Mouse (Mus musculus) heart, embryonic 16.5 days (tissue): Measurements from ENCODE around the gene Col6a4. TPM values are rescaled to one million over a fixed set of nuclear protein-coding genes. Genes with fewer than 3 reads are reported as not detected.

Experiments
- ATAC-seq: fragments of 200-750 bp; cut with Nextera tagmentation; replicated peaks from 2 replicates; pipeline ENCODE4 v1.8.0; 2017; ENCODE audit warnings: moderate number of reproducible peaks; ENCODE audit not compliant: insufficient read depth, low FRiP score; ENCODE audit errors: extremely low read depth
- H3K27ac ChIP-seq: fragments of 300-500 bp; sonication (generic); 2 replicates; pipeline ENCODE4 v1.5.1; 2014; ENCODE audit warnings: mild to moderate bottlenecking, low read length, control low read depth, moderate library complexity
- H3K27me3 ChIP-seq: fragments of 300-500 bp; sonication (generic); 2 replicates; pipeline ENCODE4 v1.6.1; 2014; ENCODE audit warnings: low read length, mixed read lengths; ENCODE audit not compliant: control insufficient read depth, insufficient read depth
- H3K36me3 ChIP-seq: fragments of 300-500 bp; sonication (generic); 2 replicates; pipeline ENCODE4 v1.6.1; 2014; ENCODE audit not compliant: control insufficient read depth, insufficient read depth
- H3K4me1 ChIP-seq: fragments of 300-500 bp; sonication (generic); 2 replicates; pipeline ENCODE4 v1.6.1; 2014; ENCODE audit warnings: low read length, mixed read lengths; ENCODE audit not compliant: control insufficient read depth, insufficient read depth
- H3K4me2 ChIP-seq: fragments of 300-500 bp; sonication (generic); 2 replicates; pipeline ENCODE4 v1.6.1; 2014; ENCODE audit warnings: low read depth, mild to moderate bottlenecking, control low read depth, low read length
- H3K4me3 ChIP-seq: fragments of 300-500 bp; sonication (generic); 2 replicates; pipeline ENCODE4 v1.5.1; 2014; ENCODE audit warnings: mild to moderate bottlenecking, control low read depth, low read length
- H3K9ac ChIP-seq: fragments of 300-500 bp; sonication (generic); 2 replicates; pipeline ENCODE4 v1.6.1; 2014; ENCODE audit warnings: low read length, control low read depth
- H3K9me3 ChIP-seq: fragments of 300-500 bp; sonication (generic); replicated peaks from 2 replicates; pipeline ENCODE4 v1.6.1; 2016; ENCODE audit warnings: low read length; ENCODE audit not compliant: control insufficient read depth
- WGBS: fragments of 180-500 bp; shearing (Covaris S2); extraction: QIAGEN DNeasy Blood & Tissue Kit; methylation state at CpG from one replicate; pipeline ENCODE4 v1.1.7; 2014; 5-methylcytosine and 5-hydroxymethylcytosine counted together
- polyA plus RNA-seq: library from polyadenylated mRNA; unstranded; fragments of >200 nt; fragmentation: Nextera tagmentation; extraction: Ambion mirVana; gene quantifications from 2 replicates; pipeline ENCODE4 v1.2.1, GENCODE M21; 2015

Col6a4 gene
- polyA plus RNA-seq, 1 experiment from 2014 or later, result 0.32 TPM

DNA sequence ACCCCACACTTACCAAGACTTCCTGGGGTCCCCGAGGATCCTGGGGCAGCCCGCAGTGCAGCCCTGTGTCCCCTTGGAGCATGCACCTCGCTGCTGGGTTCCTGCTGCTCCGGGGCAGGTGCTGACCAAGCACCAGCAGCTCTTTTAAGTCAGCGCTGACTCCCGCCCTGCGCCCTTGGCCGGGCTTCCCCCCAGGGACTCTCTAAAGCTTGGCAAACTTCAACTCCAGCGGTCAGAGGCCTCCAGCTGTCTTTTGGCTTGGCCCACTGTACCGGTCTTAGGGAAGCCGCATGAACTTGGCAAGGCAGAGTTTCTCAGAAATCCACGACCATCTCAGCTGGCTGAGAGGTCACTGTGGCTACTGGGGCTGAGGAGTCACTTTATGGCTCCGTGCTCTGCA is 136.1 kb downstream of the Col6a4 start, which contains the start of gene Col6a5:
TSS of gene Col6a5 (minus strand) at position 111 of the 400 bp plus-strand sequence.
- Histone ChIP-seq H3K27ac (no peak within 1 kb of the TSS), H3K9me3 (no peaks in the 10 kb centered on the region), H3K4me2 (peak within 1 kb of the TSS; percentile 13; the same call in 1 of the 2 replicates), H3K4me1 (peaks cover 4% of the 10 kb centered on the region; the same call in 1 of the 2 replicates), H3K36me3 (no peaks in the 10 kb centered on the region), H3K4me3 (no peak within 1 kb of the TSS), H3K9ac (no peak within 1 kb of the TSS), H3K27me3 (no peaks in the 10 kb centered on the region)
- no peak for ATAC-seq
- 16% methylated on average over 13 of the region's 13 CpGs for WGBS

DNA sequence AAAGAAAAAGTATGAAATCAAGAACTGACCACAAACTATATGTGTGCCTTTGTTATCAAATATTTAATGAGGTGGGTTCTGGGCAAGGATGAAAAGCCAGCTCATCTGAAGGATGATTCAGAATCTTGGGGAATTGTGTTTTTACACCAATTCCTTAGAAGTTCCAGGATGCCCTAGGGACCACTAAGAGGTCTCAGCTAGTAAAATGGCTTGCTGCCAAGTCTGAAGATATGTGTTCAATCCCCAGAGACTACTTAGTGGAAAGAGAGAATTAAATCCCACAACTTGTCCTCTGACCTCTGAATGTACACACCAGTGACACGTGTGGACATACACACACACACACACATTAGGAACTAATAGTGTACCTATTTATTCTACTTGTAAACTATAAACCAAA is 137.5 kb downstream of the Col6a4 start:
- Histone ChIP-seq H3K36me3 (no peaks in the 10 kb centered on the region), H3K9me3 (no peaks in the 10 kb centered on the region), H3K27ac (no peak overlapping the region), H3K4me3 (no peak overlapping the region), H3K27me3 (no peaks in the 10 kb centered on the region), H3K9ac (no peak overlapping the region), H3K4me1 (peaks cover 4% of the 10 kb centered on the region; the same call in 1 of the 2 replicates), H3K4me2 (no peak overlapping the region)
- no peak for ATAC-seq
- WGBS, result 41% methylated on average over 1 of the region's 1 CpGs

DNA sequence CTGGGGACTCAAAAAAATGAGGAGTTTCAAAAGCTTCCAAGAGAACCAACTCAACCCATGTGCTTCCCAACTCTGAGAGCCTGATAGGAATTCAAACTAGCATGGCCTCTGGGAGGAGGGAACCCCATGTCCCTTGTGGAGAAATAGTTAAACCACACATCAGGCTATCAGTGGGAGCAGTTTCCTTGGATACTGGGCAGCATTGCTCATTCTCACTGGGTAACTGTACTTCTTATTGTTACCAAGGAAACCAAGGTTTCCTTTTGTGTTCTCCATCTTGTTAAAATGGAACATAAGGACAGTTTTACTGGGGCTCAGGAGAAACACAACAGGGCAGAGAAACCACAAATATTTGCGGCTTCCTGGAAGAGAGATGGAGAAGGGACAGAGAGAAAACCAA is 146.8 kb downstream of the Col6a4 start:
- Histone ChIP-seq H3K9ac (no peak overlapping the region), H3K4me3 (no peak overlapping the region), H3K27ac (no peak overlapping the region), H3K4me1 (no peaks in the 10 kb centered on the region), H3K27me3 (no peaks in the 10 kb centered on the region), H3K4me2 (no peak overlapping the region), H3K9me3 (no peaks in the 10 kb centered on the region), H3K36me3 (no peaks in the 10 kb centered on the region)
- no peak for ATAC-seq
- 76% methylated on average over 1 of the region's 1 CpGs for WGBS

DNA sequence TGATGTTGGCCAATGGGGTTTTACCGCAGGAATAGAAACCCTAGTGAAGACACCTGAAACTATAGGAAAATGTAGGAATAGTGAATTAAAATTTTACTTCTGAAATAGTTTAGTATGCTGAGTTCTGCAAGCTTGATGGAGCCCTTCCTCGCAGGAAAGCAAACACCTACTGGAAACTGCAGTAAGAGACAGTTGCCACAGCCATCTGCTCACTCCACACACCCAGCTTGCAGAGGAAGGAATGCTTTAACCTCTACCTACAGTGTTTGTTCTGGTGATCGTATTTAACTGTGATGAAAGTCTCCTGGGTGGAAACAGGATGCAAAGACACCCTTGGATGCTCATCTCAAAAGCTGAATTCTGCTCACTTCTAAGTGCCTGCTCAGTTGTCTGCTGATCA is 149.0 kb downstream of the Col6a4 start:
- no peak overlapping the region for H3K9ac ChIP-seq
- H3K9me3 ChIP-seq, result no peaks in the 10 kb centered on the region
- H3K4me3 ChIP-seq, result no peak overlapping the region
- H3K4me1 ChIP-seq, result no peaks in the 10 kb centered on the region
- no peaks in the 10 kb centered on the region; the same call in 1 of the 2 replicates for H3K27me3 ChIP-seq
- no peaks in the 10 kb centered on the region for H3K36me3 ChIP-seq
- H3K27ac ChIP-seq, result no peak overlapping the region
- 68% methylated on average over 3 of the region's 3 CpGs for WGBS
- no peak for ATAC-seq
- no peak overlapping the region for H3K4me2 ChIP-seq

Other genes with a start within 250 kb of the Col6a4 start
- 0.21 and 0.38 TPM in 2 replicates for gene Col6a5, start 136.1 kb downstream of the Col6a4 start, polyA plus RNA-seq
- gene Glyctk, start 61.4 kb upstream of the Col6a4 start, polyA plus RNA-seq, result 1.2 TPM in 2 replicates
- gene Wdr82, start 74.1 kb upstream of the Col6a4 start, polyA plus RNA-seq, result 17.6 and 18.2 TPM in 2 replicates
- gene Ppm1m, start 103.0 kb upstream of the Col6a4 start, polyA plus RNA-seq, result 25.0 and 27.7 TPM in 2 replicates
- 55.7 and 61.6 TPM in 2 replicates for gene Twf2, start 106.3 kb upstream of the Col6a4 start, polyA plus RNA-seq
- 0.05 and 0.09 TPM in 2 replicates for gene Tlr9, start 125.8 kb upstream of the Col6a4 start, polyA plus RNA-seq
- 217 and 223 TPM in 2 replicates for gene Alas1, start 151.9 kb upstream of the Col6a4 start, polyA plus RNA-seq
- 29.3 and 30.6 TPM in 2 replicates for gene Poc1a, start 184.3 kb upstream of the Col6a4 start, polyA plus RNA-seq